Mouse (Mus musculus) left cerebral cortex, adult 8-10 months (tissue): ENCODE results near the gene Zfp429. TPM values are rescaled to one million over a fixed set of nuclear protein-coding genes. Genes with fewer than 3 reads are reported as not detected.
"Not testable (repeated sequence)": the region's sequence is repeated elsewhere in the genome, so short reads cannot be mapped to it uniquely, and the experiment has no call there.

Experiments
- DNase-seq, 2 experiments: peaks; one replicate each; pipeline ENCODE4 v3.0.0; 2022; ENCODE audit warnings: low spot score in 2 of 2
- total RNA-seq, 4 experiments: library from RNA; stranded (reverse); gene quantifications; 2 replicates each; pipeline ENCODE4 v1.2.4; 2022

The Zfp429 gene
- total RNA-seq = 1 to 10 TPM; 1.8 to 4.4 (median 3.7) TPM

- DNase-seq = peak; percentile 42 to 60
These were observed at the start of gene Zfp429 for GRCm38 (mm10) chr13:67399183-67399903. TSS of gene Zfp429 (minus strand) at chr13:67399819.

- not testable (repeated sequence) for DNase-seq
These were observed 37.5 kb upstream of the Zfp429 start for GRCm38 (mm10) chr13:67437095-67437494.

GRCm38 (mm10) chr13:67428116-67428515, 28.5 kb upstream of the Zfp429 start:
- no peak for DNase-seq

GRCm38 (mm10) chr13:67425699-67426098, 26.1 kb upstream of the Zfp429 start:
- DNase-seq = not testable (repeated sequence)

GRCm38 (mm10) chr13:67422532-67422931, 22.9 kb upstream of the Zfp429 start:
- DNase-seq = not testable (repeated sequence)

- peak; percentile 11 to 17 for DNase-seq
These were observed 21.7 kb upstream of the Zfp429 start, which contains the start of gene Zfp459 for GRCm38 (mm10) chr13:67421207-67421857. TSS of gene Zfp459 (minus strand) at chr13:67421418.

- DNase-seq = no peak
These were observed 21.1 kb upstream of the Zfp429 start for GRCm38 (mm10) chr13:67420558-67421206.

- no peak for DNase-seq
These were observed 17.2 kb upstream of the Zfp429 start for GRCm38 (mm10) chr13:67416811-67417210.

- no peak for DNase-seq
These were observed 16.1 kb upstream of the Zfp429 start for GRCm38 (mm10) chr13:67415759-67416158.

GRCm38 (mm10) chr13:67413634-67414033, 14.0 kb upstream of the Zfp429 start:
- DNase-seq = not testable (repeated sequence)

- DNase-seq = not testable (repeated sequence)
These were observed 23.4 kb downstream of the Zfp429 start for GRCm38 (mm10) chr13:67376255-67376654.

- peak; percentile 12 to 39 for DNase-seq
These were observed 24.3 kb downstream of the Zfp429 start, which contains the start of the genes Gm28041 and Zfp456 for GRCm38 (mm10) chr13:67375050-67375911. TSS of gene Gm28041 (minus strand) at chr13:67375733. TSS of gene Zfp456 (minus strand) at chr13:67375810.

GRCm38 (mm10) chr13:67360131-67360744, 39.4 kb downstream of the Zfp429 start, which contains the start of the genes Gm28044 and Zfp953:
TSS of gene Gm28044 (minus strand) at chr13:67360536.
TSS of gene Zfp953 (minus strand) at chr13:67360605.
- peak; percentile 76 to 83 for DNase-seq

- DNase-seq = no peak
These were observed 47.8 kb downstream of the Zfp429 start for GRCm38 (mm10) chr13:67351854-67352253.

- DNase-seq = no peak
These were observed 56.2 kb downstream of the Zfp429 start for GRCm38 (mm10) chr13:67343422-67343821.

Other genes with a start within 250 kb of the Zfp429 start
- gene Rsl1, start 226.6 kb downstream of the Zfp429 start, total RNA-seq = 10 to 100 TPM in 1 of 4 experiments, 1 to 10 TPM in 3; 4.1 to 10.3 (median 6.1) TPM
- 1 to 10 TPM; 2.6 to 4.2 (median 3.2) TPM for gene Zfp455, start 205.3 kb downstream of the Zfp429 start, total RNA-seq
- 10 to 100 TPM; 20.2 to 26.6 (median 22.9) TPM for gene Zfp458, start 121.4 kb downstream of the Zfp429 start, total RNA-seq
- gene Zfp457, start 93.3 kb downstream of the Zfp429 start, total RNA-seq = 1 to 10 TPM; 4.5 to 7.8 (median 6.2) TPM
- 1 to 10 TPM; 3.5 to 4.4 (median 3.9) TPM for gene Zfp595, start 67.2 kb downstream of the Zfp429 start, total RNA-seq
- gene Gm28044, start 39.3 kb downstream of the Zfp429 start, total RNA-seq = 1 to 10 TPM in 3 of 4 experiments, not detected in 1; 1.6 to 2.3 (median 1.8) TPM
- 1 to 10 TPM in 3 of 4 experiments, under 1 TPM in 1; 0.98 to 1.5 (median 1.2) TPM for gene Zfp953, start 39.2 kb downstream of the Zfp429 start, total RNA-seq
- gene Gm28041, start 24.1 kb downstream of the Zfp429 start, total RNA-seq = under 1 TPM in 1 of 4 experiments, not detected in 3; 0.70 TPM
- 1 to 10 TPM in 2 of 4 experiments, under 1 TPM in 2; 0.77 to 1.2 (median 0.92) TPM for gene Zfp456, start 24.0 kb downstream of the Zfp429 start, total RNA-seq
- 1 to 10 TPM; 2.5 to 8.2 (median 4.0) TPM for gene Zfp459, start 21.6 kb upstream of the Zfp429 start, total RNA-seq
- 10 to 100 TPM; 11.8 to 15.0 (median 14.3) TPM for gene Zfp874a, start 51.8 kb upstream of the Zfp429 start, total RNA-seq
- gene Zfp874b, start 84.4 kb upstream of the Zfp429 start, total RNA-seq = 10 to 100 TPM; 15.7 to 20.1 (median 17.9) TPM
- gene Zfp58, start 100.7 kb upstream of the Zfp429 start, total RNA-seq = 10 to 100 TPM in 1 of 4 experiments, 1 to 10 TPM in 3; 6.6 to 11.3 (median 8.4) TPM
- 1 to 10 TPM in 1 of 4 experiments, under 1 TPM in 1, not detected in 2; 0.83 to 1.3 TPM for gene Gm26965, start 126.3 kb upstream of the Zfp429 start, total RNA-seq
- 10 to 100 TPM; 21.2 to 24.7 (median 21.6) TPM for gene Zfp87, start 126.4 kb upstream of the Zfp429 start, total RNA-seq
- gene Zfp748, start 154.0 kb upstream of the Zfp429 start, total RNA-seq = 10 to 100 TPM in 2 of 4 experiments, 1 to 10 TPM in 2; 9.5 to 12.2 (median 10.8) TPM
- gene Zfp729b, start 209.9 kb upstream of the Zfp429 start, total RNA-seq = 10 to 100 TPM in 1 of 4 experiments, 1 to 10 TPM in 3; 8.1 to 10.6 (median 8.9) TPM
- 1 to 10 TPM in 2 of 4 experiments, under 1 TPM in 2; 0.89 to 3.2 (median 1.7) TPM for gene Gm49345, start 237.9 kb upstream of the Zfp429 start, total RNA-seq
- 10 to 100 TPM in 3 of 4 experiments, 1 to 10 TPM in 1; 7.8 to 13.7 (median 10.4) TPM for gene Zfp729a, start 238.0 kb upstream of the Zfp429 start, total RNA-seq